Mouse (Mus musculus): Measurements from ENCODE around the gene Ugt1a7c. TPM values are rescaled to one million over a fixed set of nuclear protein-coding genes. Genes with fewer than 3 reads are reported as not detected.
"Not testable (repeated sequence)": the region's sequence is repeated elsewhere in the genome, so short reads cannot be mapped to it uniquely, and the experiment has no call there.

The Ugt1a7c gene
- polyA plus RNA-seq, 1 experiment from 2014 or later: 1.2 TPM

- not testable (repeated sequence) for H3K36me3 ChIP-seq (ENCODE audit: control insufficient read depth, insufficient read depth); H3K9me3 ChIP-seq (ENCODE audit: control insufficient read depth, low read length); H3K4me2 ChIP-seq (ENCODE audit: low read length); H3K4me3 ChIP-seq (replicated peaks; ENCODE audit: low read length); ATAC-seq; H3K27ac ChIP-seq (ENCODE audit: low read length); H3K9ac ChIP-seq (replicated peaks; ENCODE audit: low read depth, low read length); H3K27me3 ChIP-seq (replicated peaks; ENCODE audit: control insufficient read depth, insufficient read depth, low read length); H3K4me1 ChIP-seq (replicated peaks; ENCODE audit: control insufficient read depth, insufficient read depth, low read length)
- 68% methylated on average over 2 of the region's 2 CpGs for WGBS
These were observed 55.3 kb downstream of the Ugt1a7c start for GRCm38 (mm10) chr1:88150133-88150532.

- Histone ChIP-seq H3K4me1 (replicated peaks; ENCODE audit: control insufficient read depth, insufficient read depth, low read length) (no peaks in the 10 kb centered on the region), H3K4me2 (ENCODE audit: low read length) (no peak overlapping the region), H3K9ac (replicated peaks; ENCODE audit: low read depth, low read length) (no peak overlapping the region), H3K9me3 (ENCODE audit: control insufficient read depth, low read length) (no peaks in the 10 kb centered on the region), H3K27ac (ENCODE audit: low read length) (no peak overlapping the region), H3K4me3 (replicated peaks; ENCODE audit: low read length) (no peak overlapping the region), H3K27me3 (replicated peaks; ENCODE audit: control insufficient read depth, insufficient read depth, low read length) (no peaks in the 10 kb centered on the region), H3K36me3 (ENCODE audit: control insufficient read depth, insufficient read depth) (no peaks in the 10 kb centered on the region)
- WGBS: 95% methylated on average over 2 of the region's 2 CpGs
- no peak for ATAC-seq
These were observed 63.6 kb downstream of the Ugt1a7c start for GRCm38 (mm10) chr1:88158430-88158829.

GRCm38 (mm10) chr1:88165711-88166110, 70.8 kb downstream of the Ugt1a7c start, which contains the start of gene Ugt1a5:
Gene Ugt1a5 (plus strand): TSS chr1:88166012.
- Histone ChIP-seq H3K4me1 (replicated peaks; ENCODE audit: control insufficient read depth, insufficient read depth, low read length) (no peaks in the 10 kb centered on the region), H3K27me3 (replicated peaks; ENCODE audit: control insufficient read depth, insufficient read depth, low read length) (no peaks in the 10 kb centered on the region), H3K9ac (replicated peaks; ENCODE audit: low read depth, low read length) (no peak within 1 kb of the TSS), H3K9me3 (ENCODE audit: control insufficient read depth, low read length) (no peaks in the 10 kb centered on the region), H3K4me3 (replicated peaks; ENCODE audit: low read length) (no peak within 1 kb of the TSS), H3K36me3 (ENCODE audit: control insufficient read depth, insufficient read depth) (no peaks in the 10 kb centered on the region), H3K4me2 (ENCODE audit: low read length) (no peak within 1 kb of the TSS), H3K27ac (ENCODE audit: low read length) (no peak within 1 kb of the TSS)
- ATAC-seq: no peak
- 78% methylated on average over 5 of the region's 5 CpGs for WGBS

GRCm38 (mm10) chr1:88172190-88172589, 77.3 kb downstream of the Ugt1a7c start:
- H3K9ac ChIP-seq (replicated peaks; ENCODE audit: low read depth, low read length); H3K27me3 ChIP-seq (replicated peaks; ENCODE audit: control insufficient read depth, insufficient read depth, low read length); H3K27ac ChIP-seq (ENCODE audit: low read length); H3K4me1 ChIP-seq (replicated peaks; ENCODE audit: control insufficient read depth, insufficient read depth, low read length); H3K4me3 ChIP-seq (replicated peaks; ENCODE audit: low read length); H3K4me2 ChIP-seq (ENCODE audit: low read length); H3K36me3 ChIP-seq (ENCODE audit: control insufficient read depth, insufficient read depth); ATAC-seq; H3K9me3 ChIP-seq (ENCODE audit: control insufficient read depth, low read length): not testable (repeated sequence)
- 93% methylated on average over 5 of the region's 7 CpGs for WGBS

- no peaks in the 10 kb centered on the region for H3K4me1 ChIP-seq (replicated peaks; ENCODE audit: control insufficient read depth, insufficient read depth, low read length)
- H3K4me2 ChIP-seq (ENCODE audit: low read length): no peak overlapping the region
- H3K9ac ChIP-seq (replicated peaks; ENCODE audit: low read depth, low read length): no peak overlapping the region
- H3K4me3 ChIP-seq (replicated peaks; ENCODE audit: low read length): no peak overlapping the region
- H3K27me3 ChIP-seq (replicated peaks; ENCODE audit: control insufficient read depth, insufficient read depth, low read length): no peaks in the 10 kb centered on the region
- H3K27ac ChIP-seq (ENCODE audit: low read length): no peak overlapping the region
- no peaks in the 10 kb centered on the region for H3K36me3 ChIP-seq (ENCODE audit: control insufficient read depth, insufficient read depth)
- 86% methylated on average over 1 of the region's 1 CpGs for WGBS
- no peak for ATAC-seq
- H3K9me3 ChIP-seq (ENCODE audit: control insufficient read depth, low read length): peaks cover 5% of the 10 kb centered on the region; the same call in 1 of the 2 replicates
These were observed 84.8 kb downstream of the Ugt1a7c start for GRCm38 (mm10) chr1:88179657-88180056.

- Histone ChIP-seq H3K4me1 (replicated peaks; ENCODE audit: control insufficient read depth, insufficient read depth, low read length) (no peaks in the 10 kb centered on the region), H3K27me3 (replicated peaks; ENCODE audit: control insufficient read depth, insufficient read depth, low read length) (0 out of 2 replicates have a peak, but pooled peaks cover 3% of the 10 kb centered on the region), H3K4me3 (replicated peaks; ENCODE audit: low read length) (no peak overlapping the region), H3K4me2 (ENCODE audit: low read length) (no peak overlapping the region), H3K36me3 (ENCODE audit: control insufficient read depth, insufficient read depth) (no peaks in the 10 kb centered on the region), H3K9me3 (ENCODE audit: control insufficient read depth, low read length) (no peaks in the 10 kb centered on the region), H3K27ac (ENCODE audit: low read length) (no peak overlapping the region), H3K9ac (replicated peaks; ENCODE audit: low read depth, low read length) (no peak overlapping the region)
- WGBS: 92% methylated on average over 5 of the region's 5 CpGs
- ATAC-seq: no peak
These were observed 91.6 kb downstream of the Ugt1a7c start for GRCm38 (mm10) chr1:88186325-88186935.

GRCm38 (mm10) chr1:88192136-88192535, 97.3 kb downstream of the Ugt1a7c start:
- Histone ChIP-seq H3K27ac (ENCODE audit: low read length) (no peak overlapping the region), H3K4me2 (ENCODE audit: low read length) (no peak overlapping the region), H3K4me3 (replicated peaks; ENCODE audit: low read length) (no peak overlapping the region), H3K4me1 (replicated peaks; ENCODE audit: control insufficient read depth, insufficient read depth, low read length) (no peaks in the 10 kb centered on the region), H3K9me3 (ENCODE audit: control insufficient read depth, low read length) (no peaks in the 10 kb centered on the region), H3K9ac (replicated peaks; ENCODE audit: low read depth, low read length) (no peak overlapping the region), H3K36me3 (ENCODE audit: control insufficient read depth, insufficient read depth) (no peaks in the 10 kb centered on the region), H3K27me3 (replicated peaks; ENCODE audit: control insufficient read depth, insufficient read depth, low read length) (no peaks in the 10 kb centered on the region)
- no peak for ATAC-seq
- 70% methylated on average over 3 of the region's 3 CpGs for WGBS

- no peaks in the 10 kb centered on the region for H3K4me1 ChIP-seq (replicated peaks; ENCODE audit: control insufficient read depth, insufficient read depth, low read length)
- no peak overlapping the region for H3K27ac ChIP-seq (ENCODE audit: low read length)
- no peak overlapping the region for H3K9ac ChIP-seq (replicated peaks; ENCODE audit: low read depth, low read length)
- no peaks in the 10 kb centered on the region for H3K27me3 ChIP-seq (replicated peaks; ENCODE audit: control insufficient read depth, insufficient read depth, low read length)
- H3K4me2 ChIP-seq (ENCODE audit: low read length): no peak overlapping the region
- H3K4me3 ChIP-seq (replicated peaks; ENCODE audit: low read length): no peak overlapping the region
- H3K9me3 ChIP-seq (ENCODE audit: control insufficient read depth, low read length): no peaks in the 10 kb centered on the region
- no peaks in the 10 kb centered on the region for H3K36me3 ChIP-seq (ENCODE audit: control insufficient read depth, insufficient read depth)
- WGBS: 96% methylated on average over 1 of the region's 1 CpGs
- ATAC-seq: no peak
These were observed 100.8 kb downstream of the Ugt1a7c start for GRCm38 (mm10) chr1:88195687-88196086.

- Histone ChIP-seq H3K36me3 (ENCODE audit: control insufficient read depth, insufficient read depth) (no peaks in the 10 kb centered on the region), H3K27me3 (replicated peaks; ENCODE audit: control insufficient read depth, insufficient read depth, low read length) (no peaks in the 10 kb centered on the region), H3K9ac (replicated peaks; ENCODE audit: low read depth, low read length) (no peak overlapping the region), H3K4me2 (ENCODE audit: low read length) (no peak overlapping the region), H3K9me3 (ENCODE audit: control insufficient read depth, low read length) (no peaks in the 10 kb centered on the region), H3K4me3 (replicated peaks; ENCODE audit: low read length) (no peak overlapping the region), H3K4me1 (replicated peaks; ENCODE audit: control insufficient read depth, insufficient read depth, low read length) (no peaks in the 10 kb centered on the region), H3K27ac (ENCODE audit: low read length) (no peak overlapping the region)
- no peak for ATAC-seq
- WGBS: 80% methylated on average over 3 of the region's 3 CpGs
These were observed 102.6 kb downstream of the Ugt1a7c start for GRCm38 (mm10) chr1:88197443-88197842.

GRCm38 (mm10) chr1:88199996-88200395, 105.1 kb downstream of the Ugt1a7c start:
- H3K27me3 ChIP-seq (replicated peaks; ENCODE audit: control insufficient read depth, insufficient read depth, low read length): no peaks in the 10 kb centered on the region
- ATAC-seq: no peak
- WGBS: 80% methylated on average over 2 of the region's 2 CpGs

More at GRCm38 (mm10) chr1:88199996-88200395, 105.1 kb downstream of the Ugt1a7c start:
- no peak overlapping the region for H3K4me2 ChIP-seq (ENCODE audit: low read length)
- H3K27ac ChIP-seq (ENCODE audit: low read length): no peak overlapping the region
- no peak overlapping the region for H3K4me3 ChIP-seq (replicated peaks; ENCODE audit: low read length)
- no peaks in the 10 kb centered on the region for H3K36me3 ChIP-seq (ENCODE audit: control insufficient read depth, insufficient read depth)
- H3K9ac ChIP-seq (replicated peaks; ENCODE audit: low read depth, low read length): no peak overlapping the region
- H3K9me3 ChIP-seq (ENCODE audit: control insufficient read depth, low read length): 0 out of 2 replicates have a peak, but pooled peaks cover 2% of the 10 kb centered on the region
- H3K4me1 ChIP-seq (replicated peaks; ENCODE audit: control insufficient read depth, insufficient read depth, low read length): no peaks in the 10 kb centered on the region
